Mouse (Mus musculus) ovary, adult 2 months (tissue): ENCODE measurements around the gene Gm5565. TPM values are rescaled to one million over a fixed set of nuclear protein-coding genes. Genes with fewer than 3 reads are reported as not detected.

Source experiments
- polyA plus RNA-seq: library from polyadenylated mRNA; depleted of rRNA; stranded (reverse); fragments of >200 nt; gene quantifications from 2 replicates; pipeline ENCODE4 v1.2.3, GENCODE M21; 2012; rRNA removed

Gm5565 gene
- polyA plus RNA-seq, result not detected in 2 replicates

GRCm38 (mm10) chr5:146160439-146160838 is at the start of gene Gm5565:
Gene Gm5565 (minus strand): TSS chr5:146160539.

GRCm38 (mm10) chr5:146185204-146185603 is 24.9 kb upstream of the Gm5565 start, which contains the start of gene 1700001J03Rik:
Gene 1700001J03Rik (minus strand): TSS chr5:146185304.

GRCm38 (mm10) chr5:146170621-146171020 is 10.3 kb upstream of the Gm5565 start, which contains the start of gene Gm6309:
Gene Gm6309 (minus strand): TSS chr5:146170721.

Other genes starting within 250 kb of the Gm5565 start
- gene Cyp3a25, start 150.9 kb downstream of the Gm5565 start, polyA plus RNA-seq, result not detected in 2 replicates
- not detected in 2 replicates for gene Cyp3a59, start 81.3 kb downstream of the Gm5565 start, polyA plus RNA-seq
- not detected in 2 replicates for gene Gm6309, start 10.2 kb upstream of the Gm5565 start, polyA plus RNA-seq
- 0.44 and 1.0 TPM in 2 replicates for gene 1700001J03Rik, start 24.8 kb upstream of the Gm5565 start, polyA plus RNA-seq
- 15.2 and 16.8 TPM in 2 replicates for gene Rnf6, start 61.0 kb upstream of the Gm5565 start, polyA plus RNA-seq
- gene Cdk8, start 70.7 kb upstream of the Gm5565 start, polyA plus RNA-seq, result 54.3 and 54.9 TPM in 2 replicates
- gene Wasf3, start 224.4 kb upstream of the Gm5565 start, polyA plus RNA-seq, result 7.7 and 8.6 TPM in 2 replicates